Mouse (Mus musculus) testis, adult 2 months (tissue): Measurements from ENCODE around the gene Sorbs1. TPM values are rescaled to one million over a fixed set of nuclear protein-coding genes. Genes with fewer than 3 reads are reported as not detected.
A peak's percentile ranks its signal among the peaks of the same experiment; 100 is the strongest.

ENCODE experiments used
- H3K27ac ChIP-seq: fragments of 200-500 bp; 2 replicates; pipeline ENCODE4 v1.5.1; 2012; ENCODE audit warnings: low read depth, low read length; ENCODE audit not compliant: control insufficient read depth, insufficient read depth
- H3K27me3 ChIP-seq: fragments of 200-500 bp; 2 replicates; pipeline ENCODE4 v1.6.1; 2012; ENCODE audit warnings: mild to moderate bottlenecking, low read length, moderate library complexity; ENCODE audit not compliant: control insufficient read depth, insufficient read depth
- H3K36me3 ChIP-seq: fragments of 200-500 bp; 2 replicates; pipeline ENCODE4 v1.6.1; 2012; ENCODE audit warnings: mild to moderate bottlenecking, low read length; ENCODE audit not compliant: control insufficient read depth, insufficient read depth
- H3K4me1 ChIP-seq: fragments of 200-500 bp; 2 replicates; pipeline ENCODE4 v1.6.1; 2012; ENCODE audit warnings: low read length; ENCODE audit not compliant: control insufficient read depth, insufficient read depth
- H3K4me3 ChIP-seq: fragments of 200-500 bp; 2 replicates; pipeline ENCODE4 v1.5.1; 2012; ENCODE audit warnings: low read depth, mild to moderate bottlenecking, low read length, moderate library complexity, mixed read lengths; ENCODE audit not compliant: control insufficient read depth
- CTCF ChIP-seq: fragments of 200-500 bp; IDR thresholded peaks from 2 replicates; pipeline ENCODE4 v1.5.1; 2012; ENCODE audit warnings: low read depth, mild to moderate bottlenecking, inconsistent platforms, low read length, moderate library complexity; ENCODE audit not compliant: control insufficient read depth, insufficient read depth, insufficient replicate concordance
- POLR2A ChIP-seq: fragments of 200-500 bp; IDR thresholded peaks from 2 replicates; pipeline ENCODE4 v1.6.1; 2012; ENCODE audit warnings: low read depth, mild to moderate bottlenecking, inconsistent platforms, low read length, moderate library complexity; ENCODE audit not compliant: control insufficient read depth
- polyA plus RNA-seq: library from polyadenylated mRNA; depleted of rRNA; stranded (reverse); fragments of >200 nt; gene quantifications from 2 replicates; pipeline ENCODE4 v1.2.3, GENCODE M21; 2012

Sorbs1 gene
- polyA plus RNA-seq, 1 experiment = 13.0 TPM

GRCm38 (mm10) chr19:40362203-40362865, 151.2 kb downstream of the Sorbs1 start:
- H3K27me3 ChIP-seq = no peaks in the 10 kb centered on the region
- H3K4me3 ChIP-seq = no peak overlapping the region
- TF ChIP-seq POLR2A = no peak
- TF ChIP-seq CTCF = no peak
- no peaks in the 10 kb centered on the region for H3K4me1 ChIP-seq
- no peak overlapping the region for H3K27ac ChIP-seq
- H3K36me3 ChIP-seq = no peaks in the 10 kb centered on the region

GRCm38 (mm10) chr19:40359712-40360394, 153.7 kb downstream of the Sorbs1 start:
- H3K27me3 ChIP-seq = no peaks in the 10 kb centered on the region
- no peak overlapping the region for H3K27ac ChIP-seq
- TF ChIP-seq POLR2A = no peak
- no peak for TF ChIP-seq CTCF

GRCm38 (mm10) chr19:40356536-40357522, 156.8 kb downstream of the Sorbs1 start:
- Histone ChIP-seq H3K27me3 (no peaks in the 10 kb centered on the region), H3K36me3 (no peaks in the 10 kb centered on the region), H3K4me3 (no peak overlapping the region), H3K27ac (no peak overlapping the region), H3K4me1 (no peaks in the 10 kb centered on the region)
- no peak for TF ChIP-seq CTCF
- no peak for TF ChIP-seq POLR2A

More at GRCm38 (mm10) chr19:40359712-40360394, 153.7 kb downstream of the Sorbs1 start:
- Histone ChIP-seq H3K36me3 (no peaks in the 10 kb centered on the region), H3K4me1 (no peaks in the 10 kb centered on the region), H3K4me3 (peak overlapping the region; percentile 40; the same call in 1 of the 2 replicates)

GRCm38 (mm10) chr19:40355075-40355474, 158.5 kb downstream of the Sorbs1 start:
- TF ChIP-seq CTCF = no peak
- no peak for TF ChIP-seq POLR2A
- H3K27me3 ChIP-seq = no peaks in the 10 kb centered on the region
- H3K36me3 ChIP-seq = no peaks in the 10 kb centered on the region
- H3K27ac ChIP-seq = no peak overlapping the region
- H3K4me1 ChIP-seq = no peaks in the 10 kb centered on the region
- no peak overlapping the region for H3K4me3 ChIP-seq

- Histone ChIP-seq H3K4me3 (no peak overlapping the region), H3K27me3 (no peaks in the 10 kb centered on the region), H3K27ac (no peak overlapping the region), H3K36me3 (no peaks in the 10 kb centered on the region), H3K4me1 (no peaks in the 10 kb centered on the region)
- TF ChIP-seq POLR2A (no peak), CTCF (no peak)
Measured at GRCm38 (mm10) chr19:40352006-40352405, 161.6 kb downstream of the Sorbs1 start.

GRCm38 (mm10) chr19:40350835-40351234, 162.7 kb downstream of the Sorbs1 start:
- Histone ChIP-seq H3K4me3 (no peak overlapping the region), H3K36me3 (no peaks in the 10 kb centered on the region), H3K27me3 (no peaks in the 10 kb centered on the region), H3K27ac (no peak overlapping the region), H3K4me1 (no peaks in the 10 kb centered on the region)
- TF ChIP-seq POLR2A (no peak), CTCF (no peak)
